Mouse (Mus musculus): ENCODE measurements around the gene Apbb2. TPM values are rescaled to one million over a fixed set of nuclear protein-coding genes. Genes with fewer than 3 reads are reported as not detected.

The Apbb2 gene
- total RNA-seq, 2 experiments from 2014 or later: 54.5 to 58.6 TPM

- H3K27ac ChIP-seq: peak overlapping the region; percentile 61; the same call in 1 of the 2 replicates
- no peak overlapping the region for H3K4me3 ChIP-seq
- DNase-seq (ENCODE audit: low spot score in 2 of 2): no peak
- TF ChIP-seq CTCF (conservative IDR thresholded peaks at IDR 0.05): no peak
Measured at GRCm38 (mm10) chr5:66611851-66612250, 6.7 kb downstream of the Apbb2 start.

GRCm38 (mm10) chr5:66611361-66611760 lies 7.2 kb downstream of the Apbb2 start:
- no peak for TF ChIP-seq CTCF (conservative IDR thresholded peaks at IDR 0.05)
- DNase-seq (ENCODE audit: low spot score in 2 of 2): no peak
- Histone ChIP-seq H3K4me3 (no peak overlapping the region), H3K27ac (peak overlapping the region; percentile 28; the same call in 1 of the 2 replicates)

- no peak for TF ChIP-seq CTCF (conservative IDR thresholded peaks at IDR 0.05)
- DNase-seq (ENCODE audit: low spot score in 2 of 2): no peak
- no peak overlapping the region for H3K4me3 ChIP-seq
- no peak overlapping the region for H3K27ac ChIP-seq
Measured at GRCm38 (mm10) chr5:66610270-66610669, 8.3 kb downstream of the Apbb2 start.

GRCm38 (mm10) chr5:66609306-66609705 lies 9.3 kb downstream of the Apbb2 start:
- TF ChIP-seq CTCF (conservative IDR thresholded peaks at IDR 0.05): no peak
- Histone ChIP-seq H3K27ac (peak overlapping the region; percentile 28; the same call in 1 of the 2 replicates), H3K4me3 (no peak overlapping the region)
- no peak for DNase-seq (ENCODE audit: low spot score in 2 of 2)

GRCm38 (mm10) chr5:66607801-66608200 lies 10.8 kb downstream of the Apbb2 start:
- no peak for DNase-seq (ENCODE audit: low spot score in 2 of 2)
- H3K27ac ChIP-seq: no peak overlapping the region
- no peak overlapping the region for H3K4me3 ChIP-seq
- no peak for TF ChIP-seq CTCF (conservative IDR thresholded peaks at IDR 0.05)

GRCm38 (mm10) chr5:66607201-66607600 lies 11.4 kb downstream of the Apbb2 start:
- Histone ChIP-seq H3K27ac (no peak overlapping the region), H3K4me3 (no peak overlapping the region)
- no peak for DNase-seq (ENCODE audit: low spot score in 2 of 2)
- no peak for TF ChIP-seq CTCF (conservative IDR thresholded peaks at IDR 0.05)

- Histone ChIP-seq H3K4me3 (no peak overlapping the region), H3K27ac (no peak overlapping the region)
- no peak for DNase-seq (ENCODE audit: low spot score in 2 of 2)
- no peak for TF ChIP-seq CTCF (conservative IDR thresholded peaks at IDR 0.05)
Measured at GRCm38 (mm10) chr5:66605636-66606035, 12.9 kb downstream of the Apbb2 start.

GRCm38 (mm10) chr5:66604423-66604822 lies 14.2 kb downstream of the Apbb2 start:
- no peak for TF ChIP-seq CTCF (conservative IDR thresholded peaks at IDR 0.05)
- Histone ChIP-seq H3K27ac (no peak overlapping the region), H3K4me3 (no peak overlapping the region)
- DNase-seq (ENCODE audit: low spot score in 2 of 2): no peak

- Histone ChIP-seq H3K27ac (0 out of 2 replicates have a peak overlapping the region, but pooled peaks have one; percentile 48), H3K4me3 (no peak overlapping the region)
- TF ChIP-seq CTCF (conservative IDR thresholded peaks at IDR 0.05): 0 out of 2 replicates have a peak, but pooled peaks have one; percentile 14
- DNase-seq (ENCODE audit: low spot score in 2 of 2): no peak
Measured at GRCm38 (mm10) chr5:66603746-66604145, 14.8 kb downstream of the Apbb2 start.

GRCm38 (mm10) chr5:66603223-66603622 lies 15.4 kb downstream of the Apbb2 start:
- no peak for TF ChIP-seq CTCF (conservative IDR thresholded peaks at IDR 0.05)
- DNase-seq (ENCODE audit: low spot score in 2 of 2): no peak
- Histone ChIP-seq H3K27ac (no peak overlapping the region), H3K4me3 (no peak overlapping the region)

GRCm38 (mm10) chr5:66602287-66602820 lies 16.2 kb downstream of the Apbb2 start:
- TF ChIP-seq CTCF (conservative IDR thresholded peaks at IDR 0.05): no peak
- no peak overlapping the region for H3K4me3 ChIP-seq
- DNase-seq (ENCODE audit: low spot score in 2 of 2): no peak
- H3K27ac ChIP-seq: no peak overlapping the region

- Histone ChIP-seq H3K4me3 (no peak overlapping the region), H3K27ac (no peak overlapping the region)
- DNase-seq (ENCODE audit: low spot score in 2 of 2): no peak
- no peak for TF ChIP-seq CTCF (conservative IDR thresholded peaks at IDR 0.05)
Measured at GRCm38 (mm10) chr5:66600415-66600814, 18.2 kb downstream of the Apbb2 start.

GRCm38 (mm10) chr5:66599888-66600287 lies 18.7 kb downstream of the Apbb2 start:
- no peak for DNase-seq (ENCODE audit: low spot score in 2 of 2)
- no peak overlapping the region for H3K27ac ChIP-seq
- no peak for TF ChIP-seq CTCF (conservative IDR thresholded peaks at IDR 0.05)
- no peak overlapping the region for H3K4me3 ChIP-seq

GRCm38 (mm10) chr5:66596296-66596695 lies 22.3 kb downstream of the Apbb2 start:
- TF ChIP-seq CTCF (conservative IDR thresholded peaks at IDR 0.05): no peak
- no peak for DNase-seq (ENCODE audit: low spot score in 2 of 2)
- Histone ChIP-seq H3K27ac (no peak overlapping the region), H3K4me3 (no peak overlapping the region)

Measured in layer of hippocampus, adult 2 months (tissue).